Mouse (Mus musculus): Measurements from ENCODE around the gene Sae1. TPM values are rescaled to one million over a fixed set of nuclear protein-coding genes. Genes with fewer than 3 reads are reported as not detected.

Sae1 gene
- total and polyA plus RNA-seq, 3 experiments = 182 to 287 TPM; not detected in 1

DNA sequence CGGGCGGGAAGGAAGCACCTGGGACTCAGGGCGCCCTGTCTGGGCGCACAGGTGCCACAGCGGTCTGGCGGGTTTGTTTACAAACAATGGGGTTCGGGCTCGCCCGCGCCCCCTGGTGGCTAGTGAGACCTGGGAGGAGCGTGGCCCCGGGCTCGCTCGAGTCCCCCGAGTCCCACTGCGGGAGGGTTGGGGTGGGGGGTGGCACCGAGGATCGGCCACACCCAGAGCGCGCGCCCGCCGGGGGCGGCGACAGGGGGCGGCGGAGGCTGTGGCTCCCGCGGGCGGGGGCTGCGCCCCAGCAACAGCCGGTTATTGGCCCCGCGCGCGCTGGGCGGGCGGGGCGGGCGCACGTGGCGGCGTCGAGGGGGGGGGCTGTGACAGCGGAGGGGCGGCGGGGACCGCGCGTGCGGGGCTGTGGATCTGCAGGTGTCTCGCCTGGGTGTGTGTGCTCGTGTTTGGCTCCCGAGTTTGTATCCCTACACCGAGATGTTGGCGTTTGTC lies 77.5 kb downstream of the Sae1 start (continued):
- TF ChIP-seq POLR2AphosphoS2 (IDR thresholded peaks at IDR 0.05; ENCODE audit: low read length) (no peak), GATA1 (IDR thresholded peaks at IDR 0.05; ENCODE audit: low read depth, low read length) (no peak), MYB (IDR thresholded peaks at IDR 0.05; ENCODE audit: low read depth, low read length) (no peak), UBTF (IDR thresholded peaks at IDR 0.05; ENCODE audit: borderline replicate concordance, insufficient read depth, low read depth, low read length) (no peak), HCFC1 (IDR thresholded peaks at IDR 0.05; ENCODE audit: low read depth, low read length) (peak; percentile 27; the same call in 1 of the 2 replicates), ETS1 (IDR thresholded peaks at IDR 0.05; ENCODE audit: low read depth, low read length) (peak; percentile 63), SIN3A (IDR thresholded peaks at IDR 0.05; ENCODE audit: low read length) (peak; percentile 97), USF1 (IDR thresholded peaks at IDR 0.05; ENCODE audit: low read depth, low read length) (peak; percentile 44; the same call in 1 of the 2 replicates), TCF12 (IDR thresholded peaks at IDR 0.05; ENCODE audit: low read depth, low read length) (peak; percentile 42; the same call in 1 of the 2 replicates), MYC (IDR thresholded peaks at IDR 0.05; ENCODE audit: low read depth, low read length) (no peak; the same call in 1 of the 2 replicates), USF2 (IDR thresholded peaks at IDR 0.05; ENCODE audit: borderline replicate concordance in 1 of 2, insufficient read depth in 1 of 2, low read depth in 1 of 2, low read length in 2 of 2) (no peak), MAX (IDR thresholded peaks at IDR 0.05; ENCODE audit: low read length) (peak; percentile 80), JUND (IDR thresholded peaks at IDR 0.05; ENCODE audit: low read depth, low read length) (no peak), ZKSCAN1 (IDR thresholded peaks at IDR 0.05; ENCODE audit: low read depth, low read length) (no peak)

DNA sequence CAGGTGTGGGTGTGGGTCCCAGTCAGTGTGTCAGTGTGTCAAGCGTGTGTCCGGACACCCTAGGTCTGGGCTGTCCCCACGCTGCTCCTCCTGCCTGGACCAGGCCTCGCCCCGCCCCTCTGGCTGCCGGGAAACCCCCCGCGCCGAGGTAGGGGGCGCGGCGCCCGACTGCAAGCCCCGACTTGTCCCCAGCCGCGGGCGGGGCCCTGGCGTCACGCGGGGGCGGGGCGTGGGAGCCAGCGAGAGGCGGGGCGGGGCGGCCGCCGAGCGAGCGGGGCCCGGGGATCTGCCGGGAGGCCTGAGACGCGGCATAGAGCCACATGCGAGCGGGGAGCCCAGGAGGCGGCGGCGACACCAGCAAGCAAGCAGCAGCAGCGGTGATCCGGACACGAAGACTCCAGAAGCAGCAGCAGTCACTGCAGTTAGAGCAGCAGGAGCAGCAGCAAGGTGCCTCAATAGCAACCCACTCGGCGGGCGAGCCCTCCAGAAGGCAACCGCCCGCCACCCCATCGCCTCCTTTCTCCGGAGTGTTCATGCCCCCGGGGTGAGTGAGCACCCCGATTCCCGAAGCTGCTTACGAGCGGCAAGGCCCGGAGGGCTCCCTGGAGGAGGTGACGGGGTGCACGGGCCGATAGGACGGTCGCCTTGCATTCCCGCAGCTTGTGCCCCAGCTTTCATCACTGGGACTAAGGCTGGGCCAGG lies 78.1 kb downstream of the Sae1 start:
- Histone ChIP-seq H3K36me3 (ENCODE audit: control insufficient read depth in 1 of 2, insufficient read depth in 2 of 2, low read length in 2 of 2) (peaks cover 0 to 5% of the 10 kb centered on the region in 2 experiments; a peak in 2 of 4 replicates), H3K9me3 (replicated peaks; ENCODE audit: insufficient read depth, low read length) (no peaks in the 10 kb centered on the region), H3K9ac (ENCODE audit: control insufficient read depth, low read depth, low read length, poor library complexity, severe bottlenecking) (peak overlapping the region; percentile 75), H3K4me3 (ENCODE audit: control insufficient read depth in 1 of 2, insufficient read depth in 1 of 2, low read depth in 2 of 2, low read length in 2 of 2) (peak overlapping the region; percentile 72 to 75), H3K27me3 (ENCODE audit: control insufficient read depth in 1 of 2, insufficient read depth in 2 of 2, low read length in 2 of 2) (no peaks in the 10 kb centered on the region), H3K27ac (ENCODE audit: control insufficient read depth, low read depth, low read length) (peak overlapping the region; percentile 43), H3K4me1 (ENCODE audit: control insufficient read depth in 1 of 2, insufficient read depth in 2 of 2, low read length in 2 of 2) (peaks cover 4 to 14% of the 10 kb centered on the region in 2 experiments; a peak in 3 of 4 replicates), H3K79me2 (ENCODE audit: control insufficient read depth, insufficient read depth, low read length, poor library complexity) (peaks cover 14% of the 10 kb centered on the region)
- TF ChIP-seq USF2 (IDR thresholded peaks at IDR 0.05; ENCODE audit: borderline replicate concordance in 1 of 2, insufficient read depth in 1 of 2, low read depth in 1 of 2, low read length in 2 of 2) = no peak
- TF ChIP-seq NELFE (IDR thresholded peaks at IDR 0.05; ENCODE audit: low read depth, low read length) = peak; percentile 35; the same call in 1 of the 2 replicates
- no peak for TF ChIP-seq MYC (IDR thresholded peaks at IDR 0.05; ENCODE audit: low read depth, low read length)
- TF ChIP-seq MAZ (IDR thresholded peaks at IDR 0.05; ENCODE audit: low read depth, low read length) = 0 out of 2 replicates have a peak, but pooled peaks have one; percentile 62
- TF ChIP-seq POLR2A (IDR thresholded peaks at IDR 0.05; ENCODE audit: control insufficient read depth in 1 of 2, insufficient read depth in 1 of 2, low read depth in 1 of 2, low read length in 2 of 2, poor library complexity in 1 of 2) = peak; percentile 25 to 28; a peak in 1 of 4 replicates
- TF ChIP-seq ETS1 (IDR thresholded peaks at IDR 0.05; ENCODE audit: low read depth, low read length) = peak; percentile 26; the same call in 1 of the 2 replicates
- TF ChIP-seq ZKSCAN1 (IDR thresholded peaks at IDR 0.05; ENCODE audit: low read depth, low read length) = peak; percentile 42; the same call in 1 of the 2 replicates
- DNase-seq (ENCODE audit: low read depth, low spot score) = peak; percentile 81
